Mouse (Mus musculus) CH12.LX (cell line): ENCODE data around the gene Car2. TPM values are rescaled to one million over a fixed set of nuclear protein-coding genes. Genes with fewer than 3 reads are reported as not detected.

Source experiments
- DNase-seq: peaks from one replicate; pipeline ENCODE4 v3.0.0-alpha.2; 2013; ENCODE audit errors: extremely low read depth
- H3K27ac ChIP-seq: 2 replicates; pipeline ENCODE4 v1.5.1; 2012; ENCODE audit warnings: low read depth, mild to moderate bottlenecking, control low read depth, moderate library complexity; ENCODE audit not compliant: insufficient read depth
- H3K27me3 ChIP-seq: replicated peaks from 2 replicates; pipeline ENCODE3; 2012; ENCODE audit warnings: inconsistent platforms
- H3K36me3 ChIP-seq, 2 experiments: replicated peaks in 1 of 2; 2 replicates each; pipeline versions ENCODE3 to v1.6.1; 2012; ENCODE audit warnings: inconsistent platforms in 1 of 2, low read length in 1 of 2, mild to moderate bottlenecking in 1 of 2, mixed read lengths in 1 of 2, moderate library complexity in 1 of 2; ENCODE audit not compliant: control insufficient read depth in 1 of 2, insufficient read depth in 1 of 2
- H3K4me1 ChIP-seq, 2 experiments: 2 replicates each; pipeline ENCODE4 v1.6.1; 2012; ENCODE audit warnings: inconsistent platforms in 1 of 2, moderate library complexity in 1 of 2; ENCODE audit not compliant: insufficient read depth in 2 of 2, control insufficient read depth in 1 of 2
- H3K4me2 ChIP-seq: 2 replicates; pipeline ENCODE4 v1.6.1; 2012; ENCODE audit warnings: low read depth, mild to moderate bottlenecking, control low read depth; ENCODE audit not compliant: poor library complexity, insufficient read depth, severe bottlenecking
- H3K4me3 ChIP-seq, 3 experiments: fragments of 150-350 bp in 1 of 3; sonication (generic) in 1 of 3; replicated peaks in 1 of 3; 2 replicates each; pipeline versions ENCODE3 to v1.5.1; 2011 to 2012; ENCODE audit warnings: low read depth in 2 of 3, low read length in 2 of 3, mild to moderate bottlenecking in 2 of 3, moderate library complexity in 2 of 3, control low read depth in 1 of 3, improper control_type of control experiment in 1 of 3, inconsistent platforms in 1 of 3, mixed read lengths in 1 of 3; ENCODE audit not compliant: poor library complexity in 1 of 3
- H3K79me2 ChIP-seq: replicated peaks from 2 replicates; pipeline ENCODE4 v1.6.1; 2012; ENCODE audit warnings: mild to moderate bottlenecking, moderate library complexity; ENCODE audit not compliant: control insufficient read depth, poor library complexity, insufficient read depth, severe bottlenecking; ENCODE audit errors: extremely low read depth
- H3K9ac ChIP-seq: 2 replicates; pipeline ENCODE4 v1.6.1; 2012; ENCODE audit warnings: low read depth, mild to moderate bottlenecking, control low read depth, moderate library complexity; ENCODE audit not compliant: insufficient read depth
- H3K9me3 ChIP-seq: replicated peaks from 2 replicates; pipeline ENCODE3; 2012; ENCODE audit warnings: low read length, inconsistent platforms, mixed read lengths
- BHLHE40 ChIP-seq: IDR thresholded peaks from 2 replicates; pipeline ENCODE4 v1.6.1; 2011; ENCODE audit warnings: mild to moderate bottlenecking, low read depth, low read length, improper control_type of control experiment
- CHD1 ChIP-seq: IDR thresholded peaks from 2 replicates; pipeline ENCODE4 v1.6.1; 2012; ENCODE audit warnings: low read depth, low read length, improper control_type of control experiment, inconsistent platforms
- CTCF ChIP-seq, 2 experiments: IDR thresholded peaks in 1 of 2; conservative IDR thresholded peaks in 1 of 2; 2 replicates each; pipeline ENCODE4 v1.5.1; 2011 to 2012; ENCODE audit warnings: low read depth in 2 of 2, low read length in 2 of 2, improper control_type of control experiment in 1 of 2, inconsistent platforms in 1 of 2, mild to moderate bottlenecking in 1 of 2, moderate library complexity in 1 of 2
- ELF1 ChIP-seq: IDR thresholded peaks from 2 replicates; pipeline ENCODE4 v1.6.1; 2014; ENCODE audit warnings: low read depth, mild to moderate bottlenecking, inconsistent platforms, low read length, improper control_type of control experiment
- ETS1 ChIP-seq: conservative IDR thresholded peaks from 2 replicates; pipeline ENCODE4 v1.6.1; 2012; ENCODE audit warnings: low read depth, mild to moderate bottlenecking, inconsistent platforms, low read length, improper control_type of control experiment, moderate library complexity
- GABPA ChIP-seq: IDR thresholded peaks from 2 replicates; pipeline ENCODE4 v1.6.1; 2012; ENCODE audit warnings: low read depth, low read length, improper control_type of control experiment, inconsistent platforms; ENCODE audit not compliant: insufficient replicate concordance
- IRF4 ChIP-seq: IDR thresholded peaks from 2 replicates; pipeline ENCODE4 v1.6.1; 2014; ENCODE audit warnings: low read depth, mild to moderate bottlenecking, inconsistent platforms, low read length, improper control_type of control experiment
- KAT2A ChIP-seq: IDR thresholded peaks from 2 replicates; pipeline ENCODE4 v1.6.1; 2012; ENCODE audit warnings: low read length, improper control_type of control experiment, inconsistent platforms; ENCODE audit not compliant: insufficient replicate concordance
- MAFK ChIP-seq: IDR thresholded peaks from 2 replicates; pipeline ENCODE4 v1.6.1; 2011; ENCODE audit warnings: low read length, improper control_type of control experiment; ENCODE audit not compliant: insufficient replicate concordance
- MAZ ChIP-seq: IDR thresholded peaks from 2 replicates; pipeline ENCODE4 v1.6.1; 2012; ENCODE audit warnings: low read depth, mild to moderate bottlenecking, inconsistent platforms, low read length, improper control_type of control experiment, moderate library complexity
- MXI1 ChIP-seq: IDR thresholded peaks from 2 replicates; pipeline ENCODE4 v1.6.1; 2011; ENCODE audit warnings: mild to moderate bottlenecking, low read depth, low read length, improper control_type of control experiment
- NELFE ChIP-seq: IDR thresholded peaks from 2 replicates; pipeline ENCODE4 v1.6.1; 2011; ENCODE audit warnings: low read depth, low read length, improper control_type of control experiment
- NRF1 ChIP-seq: IDR thresholded peaks from 2 replicates; pipeline ENCODE4 v1.6.1; 2014; ENCODE audit warnings: low read depth, mild to moderate bottlenecking, inconsistent platforms, low read length, improper control_type of control experiment, moderate library complexity
- PAX5 ChIP-seq: IDR thresholded peaks from 2 replicates; pipeline ENCODE4 v1.6.1; 2012; ENCODE audit warnings: low read length, inconsistent platforms, mixed read lengths
- POLR2A ChIP-seq: IDR thresholded peaks from 2 replicates; pipeline ENCODE4 v1.6.1; 2011; ENCODE audit warnings: low read depth, mild to moderate bottlenecking, improper control_type of control experiment, low read length
- RCOR1 ChIP-seq: conservative IDR thresholded peaks from 2 replicates; pipeline ENCODE4 v1.6.1; 2012; ENCODE audit warnings: low read depth, mild to moderate bottlenecking, inconsistent platforms, low read length, improper control_type of control experiment
- SIN3A ChIP-seq: IDR thresholded peaks from 2 replicates; pipeline ENCODE4 v1.6.1; 2012; ENCODE audit warnings: low read length, improper control_type of control experiment, inconsistent platforms
- SMC3 ChIP-seq: IDR thresholded peaks from 2 replicates; pipeline ENCODE4 v1.6.1; 2011; ENCODE audit warnings: low read depth, low read length, improper control_type of control experiment
- USF2 ChIP-seq: conservative IDR thresholded peaks from 2 replicates; pipeline ENCODE4 v1.6.1; 2011; ENCODE audit warnings: low read depth, low read length, improper control_type of control experiment
- ZC3H11A ChIP-seq: IDR thresholded peaks from 2 replicates; pipeline ENCODE4 v1.6.1; 2012; ENCODE audit warnings: low read depth, mild to moderate bottlenecking, inconsistent platforms, low read length, improper control_type of control experiment
- ZNF384 ChIP-seq: IDR thresholded peaks from 2 replicates; pipeline ENCODE4 v1.6.1; 2012; ENCODE audit warnings: low read depth, low read length, improper control_type of control experiment, inconsistent platforms
- dilution Hi-C: fragments of 300-500 bp; cut with MboI; formaldehyde crosslinking; loops from 2 replicates; pipeline ENCODE4 v1.14.3; 2020; ENCODE audit warnings: low sequenced_read_pairs; ENCODE audit not compliant: extremely low pct_unique_long_range_greater_than_20kb, extremely low pct_ligation_motif_present
- in situ Hi-C: fragments of 300-500 bp; cut with MboI; formaldehyde crosslinking; loops from 3 replicates; pipeline ENCODE4 v1.14.3; 2019; ENCODE audit warnings: low sequenced_read_pairs, low pct_ligation_motif_present, low pct_unique_long_range_greater_than_20kb, mixed read lengths
- polyA plus RNA-seq: library from polyadenylated mRNA; unstranded; fragments of >175 nt; gene quantifications from 2 replicates; pipeline ENCODE4 v1.2.1, GENCODE M21; 2012; ENCODE audit warnings: low read depth; ENCODE audit not compliant: insufficient read length
- total RNA-seq, 2 experiments: library from RNA; depleted of rRNA; stranded (reverse); fragments of 300-350 nt in 1 of 2; fragments of >200 nt in 1 of 2; gene quantifications; 2 replicates each; pipeline ENCODE4 v1.2.3; 2012 to 2014

The Car2 gene
- total and polyA plus RNA-seq, 3 experiments = 0.16 TPM; not detected in 2

- Histone ChIP-seq H3K36me3 (no peaks in the 10 kb centered on the region), H3K79me2 (no peaks in the 10 kb centered on the region), H3K9ac (no peak overlapping the region), H3K27me3 (no peaks in the 10 kb centered on the region), H3K9me3 (no peaks in the 10 kb centered on the region), H3K4me1 (no peaks in the 10 kb centered on the region), H3K4me2 (no peak overlapping the region), H3K4me3 (no peak overlapping the region), H3K27ac (no peak overlapping the region)
- in situ Hi-C loops = loop anchor here (10.0 kb wide), 1 partner anchor 177 kb away; no protein-coding TSS in a partner anchor
- dilution Hi-C loops = no loop called here
- TF ChIP-seq POLR2A = no peak
- no peak for TF ChIP-seq ELF1
- no peak for TF ChIP-seq NELFE
- TF ChIP-seq ETS1 = no peak
- no peak for TF ChIP-seq ZNF384
- no peak for TF ChIP-seq MAZ
- TF ChIP-seq MAFK = no peak
- no peak for TF ChIP-seq IRF4
- TF ChIP-seq KAT2A = no peak
- TF ChIP-seq GABPA = no peak
- TF ChIP-seq USF2 = no peak
- TF ChIP-seq RCOR1 = no peak
- TF ChIP-seq BHLHE40 = no peak
- no peak for TF ChIP-seq SIN3A
- no peak for TF ChIP-seq SMC3
- TF ChIP-seq CHD1 = no peak
- TF ChIP-seq ZC3H11A = no peak
- TF ChIP-seq, all 38 proteins: peak for 0
- DNase-seq = no peak
Observed at GRCm38 (mm10) chr3:14861787-14862186, 24.3 kb upstream of the Car2 start.

- Histone ChIP-seq H3K4me2 (no peak overlapping the region), H3K4me3 (no peak overlapping the region), H3K27ac (no peak overlapping the region), H3K27me3 (no peaks in the 10 kb centered on the region), H3K9me3 (no peaks in the 10 kb centered on the region), H3K4me1 (no peaks in the 10 kb centered on the region), H3K36me3 (no peaks in the 10 kb centered on the region), H3K9ac (no peak overlapping the region), H3K79me2 (no peaks in the 10 kb centered on the region)
- TF ChIP-seq NRF1 (no peak), PAX5 (no peak), CTCF (conservative IDR thresholded peaks at IDR 0.05 in 1 of 2, IDR thresholded peaks at IDR 0.05 in 1 of 2; ENCODE audit: low read depth in 2 of 2, low read length in 2 of 2) (no peak), MXI1 (no peak), ZC3H11A (no peak)
- no peak for DNase-seq
- dilution Hi-C loops = no loop called here
- in situ Hi-C loops = loop anchor here (10.0 kb wide), 1 partner anchor 178 kb away; no protein-coding TSS in a partner anchor
Observed at GRCm38 (mm10) chr3:14862654-14863021, 23.4 kb upstream of the Car2 start.
